Mouse (Mus musculus): Measurements from ENCODE around the gene Otog.

GRCm38 (mm10) chr7:46236363-46236762, 4.4 kb upstream of the Otog start:
- TF ChIP-seq POLR2A (IDR thresholded peaks at IDR 0.05; ENCODE audit: insufficient read depth, low read depth, low read length) (no peak), CTCF (IDR thresholded peaks at IDR 0.05) (no peak), EP300 (IDR thresholded peaks at IDR 0.05; ENCODE audit: insufficient read depth, low read depth, low read length) (no peak)
